Mouse (Mus musculus) heart, embryonic 14.5 days (tissue): ENCODE data around the gene Slit1. TPM values are rescaled to one million over a fixed set of nuclear protein-coding genes. Genes with fewer than 3 reads are reported as not detected.

Experiments used
- ATAC-seq: fragments of 200-750 bp; cut with Nextera tagmentation; 2 replicates; pipeline ENCODE4 v1.8.0; 2017; ENCODE audit warnings: low read depth, moderate TSS enrichment; ENCODE audit not compliant: insufficient number of reproducible peaks, insufficient read depth, low FRiP score
- H3K27ac ChIP-seq, 2 experiments: fragments of 200-500 bp in 1 of 2; fragments of 300-500 bp in 1 of 2; sonication (generic) in 1 of 2; replicated peaks in 1 of 2; 2 replicates each; pipeline ENCODE4 v1.5.1; 2012 to 2014; ENCODE audit warnings: low read depth in 2 of 2, low read length in 2 of 2, control low read depth in 1 of 2, mild to moderate bottlenecking in 1 of 2, mixed read lengths in 1 of 2; ENCODE audit not compliant: control insufficient read depth in 1 of 2, insufficient read depth in 1 of 2
- H3K27me3 ChIP-seq: fragments of 300-500 bp; sonication (generic); 2 replicates; pipeline ENCODE4 v1.6.1; 2014; ENCODE audit warnings: mild to moderate bottlenecking, low read length, control low read depth; ENCODE audit not compliant: control insufficient read depth, insufficient read depth
- H3K36me3 ChIP-seq: fragments of 300-500 bp; sonication (generic); 2 replicates; pipeline ENCODE4 v1.6.1; 2014; ENCODE audit warnings: mild to moderate bottlenecking, control low read depth, low read length, mixed read lengths; ENCODE audit not compliant: control insufficient read depth, insufficient read depth
- H3K4me1 ChIP-seq, 2 experiments: fragments of 200-500 bp in 1 of 2; fragments of 300-500 bp in 1 of 2; sonication (generic) in 1 of 2; 2 replicates each; pipeline ENCODE4 v1.6.1; 2012 to 2014; ENCODE audit warnings: low read length in 2 of 2, control low read depth in 1 of 2, mixed read lengths in 1 of 2; ENCODE audit not compliant: control insufficient read depth in 2 of 2, insufficient read depth in 2 of 2
- H3K4me2 ChIP-seq: fragments of 300-500 bp; sonication (generic); 2 replicates; pipeline ENCODE4 v1.6.1; 2014; ENCODE audit warnings: mild to moderate bottlenecking, low read length
- H3K4me3 ChIP-seq, 2 experiments: fragments of 200-500 bp in 1 of 2; fragments of 300-500 bp in 1 of 2; sonication (generic) in 1 of 2; 2 replicates each; pipeline ENCODE4 v1.5.1; 2012 to 2014; ENCODE audit warnings: low read length in 2 of 2, mild to moderate bottlenecking in 2 of 2, control low read depth in 1 of 2, low read depth in 1 of 2, moderate library complexity in 1 of 2; ENCODE audit not compliant: control insufficient read depth in 1 of 2, insufficient read depth in 1 of 2
- H3K9ac ChIP-seq: fragments of 300-500 bp; sonication (generic); 2 replicates; pipeline ENCODE4 v1.6.1; 2014; ENCODE audit warnings: mild to moderate bottlenecking, low read length
- H3K9me3 ChIP-seq: fragments of 300-500 bp; sonication (generic); 2 replicates; pipeline ENCODE4 v1.6.1; 2016; ENCODE audit warnings: low read length, control low read depth; ENCODE audit not compliant: control insufficient read depth
- WGBS: fragments of 180-500 bp; shearing (Covaris S2); extraction: QIAGEN DNeasy Blood & Tissue Kit; methylation state at CpG from one replicate; pipeline ENCODE4 v1.1.7; 2014; 5-methylcytosine and 5-hydroxymethylcytosine counted together
- polyA plus RNA-seq: library from polyadenylated mRNA; unstranded; fragments of >200 nt; fragmentation: Nextera tagmentation; extraction: Ambion mirVana; gene quantifications from 2 replicates; pipeline ENCODE4 v1.2.1, GENCODE M21; 2014

Gene Slit1
- polyA plus RNA-seq, 1 experiment from 2014 or later = not detected

- Histone ChIP-seq H3K27ac (no peak overlapping the region), H3K27me3 (no peaks in the 10 kb centered on the region), H3K9ac (no peak overlapping the region), H3K4me3 (no peak overlapping the region), H3K4me1 (no peaks in the 10 kb centered on the region), H3K4me2 (no peak overlapping the region), H3K36me3 (peaks cover 41% of the 10 kb centered on the region), H3K9me3 (no peaks in the 10 kb centered on the region)
- WGBS = 91% methylated on average over 5 of the region's 5 CpGs
- no peak for ATAC-seq
Measured at GRCm38 (mm10) chr19:41766628-41767027, 23.2 kb upstream of the Slit1 start.

- no peak for ATAC-seq
- Histone ChIP-seq H3K4me1 (no peaks in the 10 kb centered on the region), H3K27me3 (no peaks in the 10 kb centered on the region), H3K9ac (no peak overlapping the region), H3K4me2 (no peak overlapping the region), H3K4me3 (no peak overlapping the region), H3K27ac (no peak overlapping the region), H3K36me3 (peaks cover 23% of the 10 kb centered on the region), H3K9me3 (no peaks in the 10 kb centered on the region)
- 30% methylated on average over 12 of the region's 12 CpGs for WGBS
Measured at GRCm38 (mm10) chr19:41763870-41764660, 20.6 kb upstream of the Slit1 start.

GRCm38 (mm10) chr19:41761529-41761928, 18.1 kb upstream of the Slit1 start:
- Histone ChIP-seq H3K4me2 (no peak overlapping the region), H3K36me3 (no peaks in the 10 kb centered on the region), H3K27me3 (no peaks in the 10 kb centered on the region), H3K27ac (no peak overlapping the region), H3K4me1 (no peaks in the 10 kb centered on the region), H3K4me3 (no peak overlapping the region), H3K9me3 (no peaks in the 10 kb centered on the region), H3K9ac (no peak overlapping the region)
- 38% methylated on average over 9 of the region's 9 CpGs for WGBS
- ATAC-seq = no peak

DNA sequence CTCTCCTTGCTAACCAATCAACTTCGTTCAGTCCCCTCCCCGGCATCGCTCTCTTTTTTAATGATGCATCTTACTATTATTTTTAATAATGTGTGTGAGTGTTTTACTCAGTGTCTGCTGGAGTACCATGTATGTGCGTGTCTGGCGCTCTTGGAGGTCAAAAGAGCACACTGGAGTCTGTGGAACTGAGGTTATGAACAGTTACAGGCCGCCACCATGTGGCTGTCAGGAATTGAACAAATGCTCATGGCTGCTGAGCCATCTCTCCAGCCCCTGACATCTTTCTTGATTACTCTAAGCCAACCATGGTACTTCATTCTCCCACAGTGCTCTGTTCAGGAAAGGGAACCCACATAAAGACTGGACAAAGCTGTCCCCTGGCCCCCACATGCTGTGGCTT, 16.3 kb upstream of the Slit1 start:
- 80% methylated on average over 6 of the region's 6 CpGs for WGBS
- H3K9ac ChIP-seq = no peak overlapping the region
- H3K27me3 ChIP-seq = no peaks in the 10 kb centered on the region
- no peaks in the 10 kb centered on the region for H3K4me1 ChIP-seq
- H3K27ac ChIP-seq = no peak overlapping the region
- H3K9me3 ChIP-seq = no peaks in the 10 kb centered on the region
- no peak overlapping the region for H3K4me2 ChIP-seq
- no peak for ATAC-seq
- H3K4me3 ChIP-seq = no peak overlapping the region
- no peaks in the 10 kb centered on the region for H3K36me3 ChIP-seq

- WGBS = 90% methylated on average over 5 of the region's 5 CpGs
- Histone ChIP-seq H3K4me1 (no peaks in the 10 kb centered on the region), H3K4me3 (no peak overlapping the region), H3K27ac (no peak overlapping the region), H3K36me3 (no peaks in the 10 kb centered on the region), H3K9me3 (no peaks in the 10 kb centered on the region), H3K9ac (no peak overlapping the region), H3K27me3 (no peaks in the 10 kb centered on the region), H3K4me2 (no peak overlapping the region)
- ATAC-seq = no peak
Measured at GRCm38 (mm10) chr19:41759270-41759669, 15.8 kb upstream of the Slit1 start.

- no peak overlapping the region for H3K4me2 ChIP-seq
- no peak overlapping the region for H3K9ac ChIP-seq
- no peak for ATAC-seq
- H3K27ac ChIP-seq = no peak overlapping the region
- H3K4me1 ChIP-seq = peaks cover 4% of the 10 kb centered on the region in 2 experiments; a peak in 3 of 4 replicates
- 78% methylated on average over 15 of the region's 15 CpGs for WGBS
- H3K36me3 ChIP-seq = no peaks in the 10 kb centered on the region
- no peak overlapping the region for H3K4me3 ChIP-seq
- no peaks in the 10 kb centered on the region for H3K9me3 ChIP-seq
- H3K27me3 ChIP-seq = no peaks in the 10 kb centered on the region
Measured at GRCm38 (mm10) chr19:41754760-41755159, 11.3 kb upstream of the Slit1 start.

GRCm38 (mm10) chr19:41751906-41752305, 8.4 kb upstream of the Slit1 start:
- Histone ChIP-seq H3K9me3 (no peaks in the 10 kb centered on the region), H3K27me3 (0 out of 2 replicates have a peak, but pooled peaks cover 3% of the 10 kb centered on the region), H3K9ac (no peak overlapping the region), H3K36me3 (no peaks in the 10 kb centered on the region), H3K4me1 (peaks cover 4% of the 10 kb centered on the region in 2 experiments; a peak in 3 of 4 replicates), H3K27ac (no peak overlapping the region), H3K4me3 (no peak overlapping the region), H3K4me2 (no peak overlapping the region)
- 66% methylated on average over 11 of the region's 11 CpGs for WGBS
- no peak for ATAC-seq

DNA sequence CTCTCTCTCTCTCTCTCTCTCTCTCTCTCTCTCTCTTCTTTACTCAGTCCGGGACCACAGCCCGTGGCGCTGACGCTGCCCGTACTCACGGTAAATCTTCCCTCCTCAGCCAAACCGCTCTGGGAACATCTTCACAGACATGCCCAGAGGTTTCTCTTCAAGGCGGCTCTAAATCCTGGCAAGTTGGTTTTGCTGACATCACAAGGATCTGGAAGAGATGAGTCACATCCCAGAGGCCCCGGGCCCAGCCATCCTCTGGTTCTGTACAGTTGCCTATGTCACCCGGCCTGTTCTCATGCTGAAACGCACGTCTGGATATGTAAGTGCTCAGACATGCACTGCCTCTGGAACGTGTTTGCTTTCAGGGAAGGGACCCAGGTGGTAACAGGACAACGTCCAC, 4.0 kb upstream of the Slit1 start:
- Histone ChIP-seq H3K4me3 (no peak overlapping the region), H3K27me3 (peaks cover 40% of the 10 kb centered on the region), H3K27ac (no peak overlapping the region), H3K4me1 (peaks cover 8 to 15% of the 10 kb centered on the region in 2 experiments; a peak in 3 of 4 replicates), H3K9me3 (no peaks in the 10 kb centered on the region), H3K36me3 (no peaks in the 10 kb centered on the region), H3K9ac (no peak overlapping the region), H3K4me2 (no peak overlapping the region)
- no peak for ATAC-seq
- WGBS = 79% methylated on average over 14 of the region's 14 CpGs
